Mouse (Mus musculus) CH12.LX (cell line): Measurements from ENCODE around the gene Pde4d. TPM values are rescaled to one million over a fixed set of nuclear protein-coding genes. Genes with fewer than 3 reads are reported as not detected.

Source experiments
- DNase-seq: peaks from one replicate; pipeline ENCODE4 v3.0.0-alpha.2; 2013; ENCODE audit errors: extremely low read depth
- H3K27ac ChIP-seq: 2 replicates; pipeline ENCODE4 v1.5.1; 2012; ENCODE audit warnings: low read depth, mild to moderate bottlenecking, control low read depth, moderate library complexity; ENCODE audit not compliant: insufficient read depth
- H3K27me3 ChIP-seq: replicated peaks from 2 replicates; pipeline ENCODE3; 2012; ENCODE audit warnings: inconsistent platforms
- H3K36me3 ChIP-seq, 2 experiments: replicated peaks in 1 of 2; 2 replicates each; pipeline versions ENCODE3 to v1.6.1; 2012; ENCODE audit warnings: inconsistent platforms in 1 of 2, low read length in 1 of 2, mild to moderate bottlenecking in 1 of 2, mixed read lengths in 1 of 2, moderate library complexity in 1 of 2; ENCODE audit not compliant: control insufficient read depth in 1 of 2, insufficient read depth in 1 of 2
- H3K4me1 ChIP-seq, 2 experiments: 2 replicates each; pipeline ENCODE4 v1.6.1; 2012; ENCODE audit warnings: inconsistent platforms in 1 of 2, moderate library complexity in 1 of 2; ENCODE audit not compliant: insufficient read depth in 2 of 2, control insufficient read depth in 1 of 2
- H3K4me2 ChIP-seq: 2 replicates; pipeline ENCODE4 v1.6.1; 2012; ENCODE audit warnings: low read depth, mild to moderate bottlenecking, control low read depth; ENCODE audit not compliant: poor library complexity, insufficient read depth, severe bottlenecking
- H3K4me3 ChIP-seq, 3 experiments: fragments of 150-350 bp in 1 of 3; sonication (generic) in 1 of 3; replicated peaks in 1 of 3; 2 replicates each; pipeline versions ENCODE3 to v1.5.1; 2011 to 2012; ENCODE audit warnings: low read depth in 2 of 3, low read length in 2 of 3, mild to moderate bottlenecking in 2 of 3, moderate library complexity in 2 of 3, control low read depth in 1 of 3, improper control_type of control experiment in 1 of 3, inconsistent platforms in 1 of 3, mixed read lengths in 1 of 3; ENCODE audit not compliant: poor library complexity in 1 of 3
- H3K79me2 ChIP-seq: replicated peaks from 2 replicates; pipeline ENCODE4 v1.6.1; 2012; ENCODE audit warnings: mild to moderate bottlenecking, moderate library complexity; ENCODE audit not compliant: control insufficient read depth, poor library complexity, insufficient read depth, severe bottlenecking; ENCODE audit errors: extremely low read depth
- H3K9ac ChIP-seq: 2 replicates; pipeline ENCODE4 v1.6.1; 2012; ENCODE audit warnings: low read depth, mild to moderate bottlenecking, control low read depth, moderate library complexity; ENCODE audit not compliant: insufficient read depth
- H3K9me3 ChIP-seq: replicated peaks from 2 replicates; pipeline ENCODE3; 2012; ENCODE audit warnings: low read length, inconsistent platforms, mixed read lengths
- BHLHE40 ChIP-seq: IDR thresholded peaks from 2 replicates; pipeline ENCODE4 v1.6.1; 2011; ENCODE audit warnings: mild to moderate bottlenecking, low read depth, low read length, improper control_type of control experiment
- CHD1 ChIP-seq: IDR thresholded peaks from 2 replicates; pipeline ENCODE4 v1.6.1; 2012; ENCODE audit warnings: low read depth, low read length, improper control_type of control experiment, inconsistent platforms
- CHD2 ChIP-seq: IDR thresholded peaks from 2 replicates; pipeline ENCODE4 v1.6.1; 2011; ENCODE audit warnings: low read length, improper control_type of control experiment
- E2F4 ChIP-seq: IDR thresholded peaks from 2 replicates; pipeline ENCODE4 v1.6.1; 2011; ENCODE audit warnings: low read depth, low read length, improper control_type of control experiment; ENCODE audit not compliant: insufficient replicate concordance
- ETS1 ChIP-seq: conservative IDR thresholded peaks from 2 replicates; pipeline ENCODE4 v1.6.1; 2012; ENCODE audit warnings: low read depth, mild to moderate bottlenecking, inconsistent platforms, low read length, improper control_type of control experiment, moderate library complexity
- GABPA ChIP-seq: IDR thresholded peaks from 2 replicates; pipeline ENCODE4 v1.6.1; 2012; ENCODE audit warnings: low read depth, low read length, improper control_type of control experiment, inconsistent platforms; ENCODE audit not compliant: insufficient replicate concordance
- HCFC1 ChIP-seq: IDR thresholded peaks from 2 replicates; pipeline ENCODE4 v1.6.1; 2012; ENCODE audit warnings: low read depth, mild to moderate bottlenecking, inconsistent platforms, low read length, improper control_type of control experiment
- JUND ChIP-seq: conservative IDR thresholded peaks from 2 replicates; pipeline ENCODE4 v1.6.1; 2011; ENCODE audit warnings: low read depth, low read length, improper control_type of control experiment
- MAFK ChIP-seq: IDR thresholded peaks from 2 replicates; pipeline ENCODE4 v1.6.1; 2011; ENCODE audit warnings: low read length, improper control_type of control experiment; ENCODE audit not compliant: insufficient replicate concordance
- MAX ChIP-seq: IDR thresholded peaks from 2 replicates; pipeline ENCODE4 v1.6.1; 2011; ENCODE audit warnings: low read length, improper control_type of control experiment
- MEF2A ChIP-seq: IDR thresholded peaks from 2 replicates; pipeline ENCODE4 v1.6.1; 2014; ENCODE audit warnings: low read depth, mild to moderate bottlenecking, inconsistent platforms, low read length, improper control_type of control experiment, borderline replicate concordance
- MXI1 ChIP-seq: IDR thresholded peaks from 2 replicates; pipeline ENCODE4 v1.6.1; 2011; ENCODE audit warnings: mild to moderate bottlenecking, low read depth, low read length, improper control_type of control experiment
- MYC ChIP-seq: IDR thresholded peaks from 2 replicates; pipeline ENCODE4 v1.6.1; 2011; ENCODE audit warnings: low read depth, mild to moderate bottlenecking, improper control_type of control experiment, low read length
- PAX5 ChIP-seq: IDR thresholded peaks from 2 replicates; pipeline ENCODE4 v1.6.1; 2012; ENCODE audit warnings: low read length, inconsistent platforms, mixed read lengths
- POLR2AphosphoS2 ChIP-seq: IDR thresholded peaks from 2 replicates; pipeline ENCODE4 v1.6.1; 2011; ENCODE audit warnings: low read depth, low read length, improper control_type of control experiment
- RCOR1 ChIP-seq: conservative IDR thresholded peaks from 2 replicates; pipeline ENCODE4 v1.6.1; 2012; ENCODE audit warnings: low read depth, mild to moderate bottlenecking, inconsistent platforms, low read length, improper control_type of control experiment
- SIN3A ChIP-seq: IDR thresholded peaks from 2 replicates; pipeline ENCODE4 v1.6.1; 2012; ENCODE audit warnings: low read length, improper control_type of control experiment, inconsistent platforms
- SMC3 ChIP-seq: IDR thresholded peaks from 2 replicates; pipeline ENCODE4 v1.6.1; 2011; ENCODE audit warnings: low read depth, low read length, improper control_type of control experiment
- TBP ChIP-seq: conservative IDR thresholded peaks from 2 replicates; pipeline ENCODE4 v1.6.1; 2011; ENCODE audit warnings: low read depth, low read length, improper control_type of control experiment
- UBTF ChIP-seq: IDR thresholded peaks from 2 replicates; pipeline ENCODE4 v1.6.1; 2012; ENCODE audit warnings: low read depth, mild to moderate bottlenecking, inconsistent platforms, low read length, improper control_type of control experiment, moderate library complexity
- ZC3H11A ChIP-seq: IDR thresholded peaks from 2 replicates; pipeline ENCODE4 v1.6.1; 2012; ENCODE audit warnings: low read depth, mild to moderate bottlenecking, inconsistent platforms, low read length, improper control_type of control experiment
- ZKSCAN1 ChIP-seq: IDR thresholded peaks from 2 replicates; pipeline ENCODE4 v1.6.1; 2012; ENCODE audit warnings: low read depth, inconsistent platforms, low read length, improper control_type of control experiment, borderline replicate concordance
- dilution Hi-C: fragments of 300-500 bp; cut with MboI; formaldehyde crosslinking; loops from 2 replicates; pipeline ENCODE4 v1.14.3; 2020; ENCODE audit warnings: low sequenced_read_pairs; ENCODE audit not compliant: extremely low pct_unique_long_range_greater_than_20kb, extremely low pct_ligation_motif_present
- in situ Hi-C: fragments of 300-500 bp; cut with MboI; formaldehyde crosslinking; loops from 3 replicates; pipeline ENCODE4 v1.14.3; 2019; ENCODE audit warnings: low sequenced_read_pairs, low pct_ligation_motif_present, low pct_unique_long_range_greater_than_20kb, mixed read lengths
- polyA plus RNA-seq: library from polyadenylated mRNA; unstranded; fragments of >175 nt; gene quantifications from 2 replicates; pipeline ENCODE4 v1.2.1, GENCODE M21; 2012; ENCODE audit warnings: low read depth; ENCODE audit not compliant: insufficient read length
- total RNA-seq, 2 experiments: library from RNA; depleted of rRNA; stranded (reverse); fragments of 300-350 nt in 1 of 2; fragments of >200 nt in 1 of 2; gene quantifications; 2 replicates each; pipeline ENCODE4 v1.2.3; 2012 to 2014

Gene Pde4d
- total and polyA plus RNA-seq, 3 experiments, result not detected

- H3K4me3 ChIP-seq, result no peak overlapping the region
- H3K9me3 ChIP-seq, result peaks cover 46% of the 10 kb centered on the region
- no peak for DNase-seq
- TF ChIP-seq SMC3, result no peak
- TF ChIP-seq E2F4, result no peak
- H3K79me2 ChIP-seq, result no peaks in the 10 kb centered on the region
- no peaks in the 10 kb centered on the region for H3K27me3 ChIP-seq
- in situ Hi-C loops, result no loop called here
- no peaks in the 10 kb centered on the region for H3K36me3 ChIP-seq
- no peak overlapping the region for H3K4me2 ChIP-seq
- no peak overlapping the region for H3K9ac ChIP-seq
- dilution Hi-C loops, result no loop called here
- no peaks in the 10 kb centered on the region for H3K4me1 ChIP-seq
- H3K27ac ChIP-seq, result no peak overlapping the region
These were observed 1177.5 kb downstream of the Pde4d start for GRCm38 (mm10) chr13:109627265-109627664.

DNA sequence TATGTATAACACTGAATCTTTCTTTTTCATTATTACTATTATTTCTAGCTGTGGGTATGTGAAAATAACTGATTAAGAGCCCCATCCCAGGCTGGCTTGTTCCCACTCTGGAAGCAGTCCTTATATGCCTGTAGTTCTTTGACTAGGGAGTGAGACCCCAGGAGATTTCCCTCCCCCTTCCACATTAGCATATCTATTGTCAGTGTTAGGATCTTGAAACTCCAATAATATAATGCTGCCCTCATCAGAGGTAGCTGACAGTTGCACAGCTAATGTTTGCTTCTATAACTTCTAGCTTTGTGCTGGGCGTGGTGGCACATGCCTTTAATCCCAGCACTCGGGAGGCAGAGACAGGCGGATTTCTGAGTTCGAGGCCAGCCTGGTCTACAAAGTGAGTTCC lies 1178.9 kb downstream of the Pde4d start:
- dilution Hi-C loops, result no loop called here
- in situ Hi-C loops, result no loop called here
- no peak overlapping the region for H3K9ac ChIP-seq

DNA sequence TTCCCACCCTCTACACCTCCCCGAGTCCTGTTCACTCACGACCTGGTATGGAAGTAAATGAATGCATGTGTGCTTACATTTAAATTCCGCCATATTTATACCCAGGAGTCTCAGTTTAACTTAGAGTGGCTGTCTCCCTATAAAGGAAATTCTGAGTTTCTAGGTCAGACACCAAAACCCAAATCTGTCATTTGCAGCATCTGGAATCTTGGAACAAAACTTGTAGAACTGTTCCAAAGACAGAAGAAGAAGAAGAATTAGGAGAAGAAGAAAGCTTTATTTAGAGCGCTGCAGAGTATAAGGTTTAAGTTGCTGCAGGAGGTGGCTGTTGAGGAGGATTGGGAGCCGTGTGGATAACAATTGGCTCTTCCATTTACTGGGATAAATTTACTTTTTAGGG lies 1179.5 kb downstream of the Pde4d start:
- dilution Hi-C loops (no loop called here), in situ Hi-C loops (no loop called here)
- no peaks in the 10 kb centered on the region for H3K27me3 ChIP-seq
- DNase-seq, result no peak
- peaks cover 53% of the 10 kb centered on the region for H3K9me3 ChIP-seq
- no peaks in the 10 kb centered on the region for H3K36me3 ChIP-seq
- H3K4me2 ChIP-seq, result no peak overlapping the region
- no peak overlapping the region for H3K9ac ChIP-seq
- TF ChIP-seq HCFC1 (no peak), GABPA (no peak), CHD1 (no peak), UBTF (no peak), MEF2A (no peak), SIN3A (no peak), CHD2 (no peak), RCOR1 (no peak), ZKSCAN1 (no peak), ETS1 (no peak), SMC3 (no peak), TBP (no peak), POLR2AphosphoS2 (no peak), PAX5 (no peak), MAX (no peak), BHLHE40 (no peak), MAFK (no peak), MXI1 (no peak), MYC (no peak), ZC3H11A (no peak)
- no peak overlapping the region for H3K4me3 ChIP-seq
- no peaks in the 10 kb centered on the region for H3K4me1 ChIP-seq
- no peak overlapping the region for H3K27ac ChIP-seq
- H3K79me2 ChIP-seq, result no peaks in the 10 kb centered on the region

More for the DNA sequence above, 1178.9 kb downstream of the Pde4d start:
- Histone ChIP-seq H3K4me2 (no peak overlapping the region), H3K27ac (no peak overlapping the region), H3K4me3 (no peak overlapping the region), H3K36me3 (no peaks in the 10 kb centered on the region), H3K9me3 (peaks cover 50% of the 10 kb centered on the region), H3K27me3 (no peaks in the 10 kb centered on the region), H3K79me2 (no peaks in the 10 kb centered on the region), H3K4me1 (no peaks in the 10 kb centered on the region)
- DNase-seq, result no peak
- TF ChIP-seq PAX5 (no peak), BHLHE40 (no peak), MXI1 (no peak), JUND (no peak)
